Mouse (Mus musculus): ENCODE measurements around the gene Pum1. TPM values are rescaled to one million over a fixed set of nuclear protein-coding genes. Genes with fewer than 3 reads are reported as not detected.

Pum1 gene
- total and polyA plus RNA-seq, 3 experiments: 62.4 to 84.0 (median 73.6) TPM

DNA sequence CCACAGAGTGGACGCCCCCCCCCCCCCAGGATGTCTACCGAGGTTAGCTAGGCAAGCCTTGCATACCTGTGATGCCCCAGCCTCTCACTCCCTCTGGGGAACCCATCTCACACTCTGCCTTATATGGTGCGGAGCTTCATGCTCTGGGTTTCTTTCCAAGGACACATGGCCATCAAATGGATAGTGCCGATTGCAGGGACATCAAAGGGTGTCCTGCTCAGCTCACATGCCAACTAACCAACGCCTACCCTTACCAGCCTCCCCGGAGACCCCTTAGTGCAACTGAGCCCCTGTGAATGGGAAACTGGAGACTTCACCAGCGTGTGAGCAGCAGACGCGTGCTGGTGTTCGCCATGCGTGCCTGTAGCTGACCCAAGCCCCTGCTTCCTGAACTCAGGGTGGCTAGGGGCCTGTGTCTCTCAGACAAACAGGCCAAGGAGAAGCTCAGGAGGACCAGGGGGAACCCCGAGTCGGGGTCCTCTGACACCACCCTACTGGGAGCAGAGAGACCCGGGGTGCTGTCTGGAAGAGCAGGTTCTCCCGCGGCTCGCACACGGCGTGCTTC, 128.8 kb downstream of the Pum1 start:
- peak; percentile 57 for DNase-seq

DNA sequence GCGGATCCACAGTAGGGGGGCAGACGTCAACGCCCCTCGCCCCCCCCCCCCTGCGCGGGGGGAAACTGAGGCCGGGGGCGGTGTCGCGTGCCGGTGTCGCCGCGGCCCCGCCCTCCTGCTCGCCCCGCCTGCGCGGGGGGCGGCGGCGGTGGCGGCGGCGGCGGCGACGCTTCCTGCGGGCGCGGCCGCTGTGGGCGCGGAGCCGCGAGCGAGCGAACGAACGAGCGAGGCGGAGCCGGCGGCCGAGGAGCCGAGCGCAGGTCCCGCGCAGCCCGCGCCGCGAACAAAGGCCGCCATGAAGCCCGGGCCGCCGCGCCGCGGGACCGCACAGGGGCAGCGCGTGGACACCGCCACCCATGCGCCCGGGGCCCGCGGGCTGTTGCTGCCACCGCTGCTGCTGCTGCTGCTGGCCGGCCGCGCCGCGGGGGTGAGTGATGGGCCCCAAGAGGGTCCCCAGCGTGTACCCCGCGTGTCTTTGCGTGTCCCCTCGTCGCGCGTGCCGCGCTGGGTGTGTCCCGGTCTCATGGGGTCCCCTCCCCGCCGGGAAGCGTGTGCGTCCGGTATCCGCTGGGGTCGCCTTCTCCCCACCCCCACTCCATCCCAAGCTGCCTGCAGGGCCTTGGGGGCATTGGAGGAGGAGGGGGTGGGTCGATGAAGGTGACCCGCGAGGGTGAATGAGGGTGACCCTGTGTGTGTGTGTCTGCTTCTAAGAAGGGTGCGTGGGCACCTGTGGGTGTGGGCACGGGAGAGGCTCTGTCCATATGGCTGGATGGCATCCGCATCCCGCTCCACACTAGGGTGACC, 129.5 kb downstream of the Pum1 start, which contains the start of gene Sdc3:
Sdc3 (plus strand) TSS at position 162 of the 804 bp plus-strand sequence.
- peak; percentile 67 for DNase-seq

DNA sequence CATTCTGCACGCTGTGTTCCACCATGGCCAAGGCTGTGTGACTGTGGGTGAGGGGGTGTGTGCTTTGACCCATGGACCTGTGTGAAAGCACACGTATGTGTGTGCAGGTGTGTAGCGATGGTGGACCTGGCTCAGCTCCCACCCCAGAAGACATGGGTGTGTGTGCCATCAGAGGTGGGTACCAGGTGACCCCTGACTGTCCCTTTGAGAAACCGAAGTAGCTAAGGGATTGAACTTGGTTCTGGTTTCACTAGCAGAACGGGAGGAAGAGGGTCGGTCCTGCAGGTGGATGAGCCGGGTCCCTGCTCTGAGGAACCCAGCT, 130.0 kb downstream of the Pum1 start:
- DNase-seq: no peak

DNA sequence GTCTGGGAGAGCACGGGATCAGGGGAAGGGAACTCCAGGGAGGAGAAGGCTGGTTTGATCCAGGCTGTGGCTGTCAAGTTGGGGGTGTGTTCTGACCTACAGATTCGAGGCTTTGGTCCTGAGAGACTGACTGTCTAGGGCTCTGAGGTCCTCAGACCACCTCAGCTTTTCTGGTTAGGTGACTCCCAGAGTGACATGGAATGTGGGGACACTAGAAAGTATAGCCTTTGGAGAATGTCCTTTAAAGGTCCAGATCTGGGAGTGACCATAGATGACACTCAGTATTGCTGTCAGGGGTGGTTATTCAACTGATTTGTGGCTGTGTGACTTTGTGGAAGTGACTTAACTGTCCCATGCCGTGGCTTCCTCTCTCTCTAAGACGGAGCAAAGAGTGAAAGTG, 131.7 kb downstream of the Pum1 start:
- DNase-seq: peak; percentile 75

DNA sequence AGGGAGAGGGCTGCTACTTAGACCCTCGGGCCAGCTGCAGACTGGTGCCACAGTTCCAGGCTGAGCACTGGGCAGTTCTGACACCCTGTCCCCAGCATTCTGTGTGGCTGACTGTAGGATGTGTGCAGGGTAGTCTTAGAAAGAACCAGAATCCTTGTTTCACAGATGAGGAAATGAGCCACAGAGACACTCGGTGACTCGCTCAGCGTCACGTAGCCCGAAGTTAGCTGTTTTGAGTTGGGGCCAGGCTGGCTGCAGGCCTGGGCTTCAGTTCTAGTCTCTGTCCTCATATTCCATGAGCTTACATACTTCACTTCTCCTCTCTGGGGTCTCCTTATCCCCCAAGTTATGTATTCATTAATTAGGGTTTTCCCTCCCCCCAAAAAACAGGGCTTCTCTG, 132.8 kb downstream of the Pum1 start:
- peak; percentile 61 for DNase-seq

DNA sequence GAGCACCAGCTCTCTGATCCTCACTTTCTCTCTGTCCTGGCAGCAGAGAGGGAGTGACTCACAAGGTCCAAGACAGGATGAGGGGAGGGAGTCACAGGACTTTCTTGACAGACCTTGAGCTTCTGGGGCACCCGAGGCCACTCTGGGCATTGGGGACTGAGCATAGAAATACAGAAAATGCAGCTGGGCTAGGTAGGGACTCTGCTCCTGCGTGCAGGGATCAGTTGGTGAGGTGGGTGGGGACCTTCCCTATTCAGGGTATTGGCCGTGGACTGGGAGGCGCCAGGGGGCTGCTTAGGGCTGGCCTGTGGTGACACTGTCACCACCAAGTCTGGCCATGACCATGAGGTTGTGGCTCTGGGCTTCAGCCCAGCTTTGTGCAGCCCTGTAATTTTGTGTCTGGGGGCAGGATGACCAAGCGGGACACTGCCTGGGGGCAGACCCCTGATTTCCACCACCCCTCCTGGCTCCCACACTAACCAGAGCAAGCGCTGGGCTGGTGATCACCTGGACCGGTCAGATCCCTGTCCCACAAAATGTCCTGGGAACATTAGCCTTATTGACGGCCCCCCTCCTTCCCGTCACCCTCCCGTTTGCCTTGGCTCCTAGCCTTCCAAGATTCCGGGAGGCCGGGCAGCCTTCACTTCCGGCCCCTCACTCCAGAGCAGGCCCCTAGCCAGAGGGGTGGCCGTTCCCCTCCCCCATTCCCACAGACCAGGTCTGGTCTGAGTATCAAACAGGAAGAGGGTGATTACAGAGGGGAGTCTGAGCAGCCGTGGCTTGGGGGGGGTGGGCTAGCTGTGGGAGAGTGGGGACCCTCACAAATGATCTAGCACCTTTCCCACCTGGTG, 134.3 kb downstream of the Pum1 start:
- peak; percentile 92 for DNase-seq

DNA sequence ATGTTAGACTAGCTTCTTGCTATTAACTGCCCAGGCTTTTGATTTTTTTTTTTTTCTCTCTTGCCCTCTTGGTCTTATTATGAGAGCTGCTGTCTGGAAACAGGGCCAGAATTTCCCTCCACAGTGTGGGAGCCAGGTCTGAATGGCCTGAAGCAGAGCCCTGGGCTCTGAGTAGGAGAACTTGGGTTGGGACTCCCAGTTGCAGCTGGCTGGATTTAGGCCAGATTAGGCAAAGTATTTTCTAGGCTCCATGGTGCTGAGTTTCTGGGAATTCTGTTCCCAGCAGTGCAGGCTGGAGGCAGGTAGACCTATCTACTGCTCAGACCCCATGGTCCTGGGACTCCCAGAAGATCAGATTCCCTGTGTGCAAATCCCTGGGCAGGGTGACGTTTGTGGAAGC, 135.3 kb downstream of the Pum1 start:
- peak; percentile 44 for DNase-seq

DNA sequence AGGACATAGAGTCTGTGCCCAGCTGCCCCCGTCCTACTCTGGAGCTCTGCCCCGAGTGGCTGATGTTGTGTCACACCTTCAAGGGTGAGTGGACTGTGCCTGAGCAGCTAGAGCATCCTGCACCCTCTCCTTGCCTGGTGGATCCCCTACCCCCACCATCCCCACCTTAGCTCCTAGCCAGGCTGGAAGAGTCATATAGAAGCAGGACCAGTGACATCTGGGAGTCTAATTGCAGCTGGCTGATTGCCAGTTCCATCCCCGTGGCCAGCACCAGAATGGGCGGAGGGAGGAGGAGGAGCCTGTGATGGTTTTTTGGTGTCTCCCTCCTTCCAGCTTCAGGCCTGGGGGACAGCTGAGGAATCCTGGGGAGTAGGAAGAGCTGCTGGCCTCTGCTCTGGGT, 136.0 kb downstream of the Pum1 start:
- DNase-seq: peak; percentile 81

DNA sequence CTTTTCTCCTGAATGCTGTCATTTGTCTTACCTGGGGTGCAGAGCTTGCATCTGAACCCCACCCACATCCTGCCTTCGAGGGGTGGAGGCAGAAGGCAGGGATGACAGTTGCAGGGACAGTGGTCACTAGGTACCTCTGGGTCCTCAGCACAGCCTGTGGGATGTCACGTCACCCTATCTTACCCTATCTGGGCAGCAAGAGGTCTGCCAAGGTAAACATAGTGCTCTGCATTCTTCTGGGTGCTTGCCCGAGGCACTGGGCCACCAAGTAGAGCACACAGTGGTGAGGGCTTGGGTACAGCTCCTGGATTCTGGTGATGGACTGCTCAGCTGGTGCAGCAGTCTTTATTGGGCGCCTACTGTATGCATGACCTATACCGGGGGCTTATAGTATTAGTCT, 136.5 kb downstream of the Pum1 start:
- peak; percentile 67 for DNase-seq

DNA sequence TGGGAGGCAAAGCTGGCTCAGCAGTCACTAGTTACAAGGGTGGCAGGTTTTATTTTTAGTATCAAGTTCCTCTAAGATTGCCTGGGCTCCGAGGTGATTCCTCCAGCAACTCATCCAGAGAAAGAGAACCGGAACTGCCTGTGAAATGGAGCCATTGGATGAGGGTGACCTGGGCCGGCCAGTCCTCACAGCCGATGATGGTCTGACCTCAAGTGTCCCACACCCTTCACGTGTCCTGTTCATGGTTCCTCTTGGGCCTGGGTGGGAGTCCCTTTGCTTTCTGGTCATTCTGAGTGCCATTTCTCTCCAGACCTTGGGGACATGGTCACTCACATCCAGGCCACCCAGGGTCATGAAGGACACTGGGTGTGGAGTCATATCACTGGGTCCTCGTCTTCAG, 137.0 kb downstream of the Pum1 start:
- peak; percentile 51 for DNase-seq

DNA sequence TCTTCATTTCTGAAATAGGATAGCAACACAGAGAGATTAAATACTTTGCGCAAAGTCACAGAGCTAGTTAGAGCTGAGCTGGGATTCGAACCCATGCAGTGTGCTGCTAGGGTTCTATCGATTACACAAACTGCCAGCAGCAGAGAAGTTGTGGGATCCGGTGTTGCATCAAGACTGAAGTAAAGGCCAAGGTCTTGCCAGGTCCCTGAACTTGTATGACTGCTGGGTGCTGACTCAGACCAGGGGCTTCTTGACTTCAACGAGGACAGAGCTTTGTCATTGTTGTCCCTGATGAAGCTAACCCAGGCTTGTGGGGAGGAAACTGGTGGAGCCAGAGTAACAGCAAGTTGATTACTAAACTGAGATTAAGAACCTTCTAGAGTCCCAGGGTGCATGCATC, 138.1 kb downstream of the Pum1 start:
- peak; percentile 89 for DNase-seq

DNA sequence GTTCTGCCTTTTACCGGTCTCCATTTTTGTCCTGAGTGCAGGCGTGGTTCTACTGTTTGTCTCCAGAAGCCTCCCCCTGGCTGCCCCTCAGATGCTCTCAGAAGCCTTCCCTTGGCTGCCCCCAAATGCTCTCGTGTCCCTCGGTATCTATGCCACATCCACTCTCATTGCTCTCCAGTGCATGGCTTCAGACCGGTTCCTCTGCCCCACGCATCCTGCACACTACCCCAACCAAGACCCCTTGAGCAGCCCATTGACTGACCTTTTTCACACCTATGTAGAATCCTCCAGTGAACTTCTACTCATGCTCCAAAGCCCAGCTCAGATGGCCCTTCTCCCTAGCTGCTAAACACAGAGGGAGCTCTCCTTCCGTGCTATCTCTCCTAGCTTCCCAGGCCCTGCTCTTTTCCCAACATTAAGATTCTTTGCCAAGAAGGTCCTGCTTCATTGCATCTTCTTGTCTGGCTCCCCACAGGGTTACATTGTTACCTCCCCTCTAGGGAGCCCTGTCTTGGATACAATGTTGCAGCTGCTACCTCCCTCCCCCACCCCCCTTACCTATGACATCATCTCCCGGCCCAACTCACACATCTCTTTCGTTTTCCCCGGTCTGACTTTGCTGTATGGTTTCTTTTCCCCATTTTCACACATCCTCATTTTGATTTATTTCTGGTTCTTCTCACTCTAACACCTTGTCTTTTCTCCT, 138.7 kb downstream of the Pum1 start:
- peak; percentile 38 for DNase-seq

DNA sequence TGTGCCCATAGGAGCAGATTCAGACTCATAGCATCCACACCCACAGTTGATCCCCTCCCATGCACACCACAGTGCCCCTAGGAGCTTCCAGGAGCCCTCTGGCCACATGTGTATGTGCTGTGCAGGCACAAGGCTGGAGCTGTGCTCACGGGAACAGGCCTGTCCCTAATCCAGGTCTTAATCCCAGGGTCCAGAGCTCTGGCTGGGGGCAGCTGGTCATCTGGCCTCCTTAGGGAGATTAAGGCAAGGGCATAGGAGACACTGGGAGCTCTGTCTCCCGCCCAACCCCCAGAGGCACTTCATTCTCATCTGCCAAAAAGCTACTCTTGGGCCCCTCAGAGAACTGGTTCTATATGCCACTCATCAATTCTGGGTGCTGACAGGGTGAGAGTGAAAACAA, 140.5 kb downstream of the Pum1 start:
- DNase-seq: no peak

DNA sequence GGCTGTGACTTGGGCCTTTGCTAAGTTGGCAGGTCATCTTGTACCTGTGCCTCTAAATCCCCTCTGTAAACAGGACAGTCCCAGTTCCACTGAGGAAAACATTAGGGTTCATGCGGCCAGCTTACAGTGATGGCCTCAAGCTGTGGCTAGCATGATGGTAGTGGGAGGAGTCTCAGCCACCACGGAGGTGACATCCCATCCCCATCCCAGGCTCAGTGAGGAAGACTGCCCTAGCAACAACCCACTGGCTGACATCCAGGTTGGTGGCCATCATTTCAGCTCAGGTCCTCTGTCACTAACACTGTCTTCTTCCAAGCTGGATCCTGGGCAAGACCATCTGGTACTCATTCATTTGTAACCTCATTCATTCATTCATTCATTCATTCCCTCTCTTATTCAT, 141.2 kb downstream of the Pum1 start:
- no peak for DNase-seq

DNA sequence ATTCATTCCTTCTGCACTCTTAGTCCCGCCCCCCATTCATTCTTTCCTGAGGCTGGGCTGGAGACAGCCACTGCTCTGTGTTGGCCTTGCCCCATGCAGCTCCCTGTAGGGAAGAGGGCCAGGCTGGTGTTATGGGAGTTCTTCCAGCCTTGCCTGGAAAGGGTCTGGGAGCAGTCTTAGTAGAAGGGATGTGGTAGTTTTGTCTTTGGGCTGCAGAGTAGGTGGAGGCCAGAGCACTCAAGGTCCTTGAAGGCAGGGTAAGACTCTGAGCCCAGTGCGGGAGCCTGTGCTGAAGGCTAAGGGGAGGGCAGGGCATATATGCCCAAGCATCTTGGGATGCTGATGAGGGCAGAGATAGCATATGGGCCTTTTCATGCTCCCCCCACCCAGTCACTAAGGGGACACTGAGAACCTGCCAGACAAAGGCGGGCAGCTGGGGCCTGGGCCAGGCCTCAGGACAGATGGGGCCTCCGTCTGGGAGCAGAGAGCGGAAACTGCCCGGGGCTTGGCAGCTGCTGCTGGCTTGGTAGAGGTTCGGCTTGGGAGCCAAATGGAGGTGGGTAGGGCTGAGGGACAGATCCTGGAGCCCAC, 141.7 kb downstream of the Pum1 start:
- peak; percentile 73 for DNase-seq

DNA sequence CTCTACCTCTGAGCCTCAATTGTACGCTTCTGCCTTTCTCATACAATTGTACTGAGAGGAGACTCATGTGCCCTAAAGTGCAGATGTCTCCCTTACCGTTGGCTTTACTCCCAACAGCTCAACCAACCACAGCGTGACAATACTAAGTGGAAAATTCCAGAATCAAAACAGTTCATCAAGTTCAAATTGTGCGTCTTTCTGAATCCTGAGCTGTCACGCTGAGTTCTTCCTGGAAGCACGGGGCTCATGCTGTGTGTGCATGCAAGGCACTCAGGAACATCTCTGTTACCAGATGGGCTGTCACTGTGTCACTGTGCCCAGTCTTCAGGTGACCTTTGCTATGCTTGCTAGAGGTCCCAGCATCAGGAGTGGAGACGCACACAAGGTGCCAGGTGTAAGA, 142.6 kb downstream of the Pum1 start:
- DNase-seq: peak; percentile 42

DNA sequence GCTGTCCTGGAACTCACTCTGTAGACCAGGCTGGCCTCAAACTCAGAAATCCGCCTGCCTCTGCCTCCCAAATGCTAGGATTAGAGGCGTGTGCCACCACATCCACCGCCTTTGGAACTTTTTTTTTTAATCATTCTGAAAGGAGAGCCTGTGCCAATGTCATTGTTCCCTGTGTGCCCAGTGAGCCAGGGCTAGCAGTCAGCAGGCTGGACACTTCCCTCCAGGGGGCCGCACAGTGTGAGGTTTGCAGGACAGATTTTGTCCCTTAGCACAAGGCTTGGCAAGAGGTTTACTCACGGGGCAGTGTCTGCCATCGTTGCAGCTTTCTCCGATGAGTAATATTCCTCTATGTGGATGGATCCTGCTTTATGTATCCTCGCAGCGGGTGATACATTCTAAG, 143.6 kb downstream of the Pum1 start:
- DNase-seq: no peak

DNA sequence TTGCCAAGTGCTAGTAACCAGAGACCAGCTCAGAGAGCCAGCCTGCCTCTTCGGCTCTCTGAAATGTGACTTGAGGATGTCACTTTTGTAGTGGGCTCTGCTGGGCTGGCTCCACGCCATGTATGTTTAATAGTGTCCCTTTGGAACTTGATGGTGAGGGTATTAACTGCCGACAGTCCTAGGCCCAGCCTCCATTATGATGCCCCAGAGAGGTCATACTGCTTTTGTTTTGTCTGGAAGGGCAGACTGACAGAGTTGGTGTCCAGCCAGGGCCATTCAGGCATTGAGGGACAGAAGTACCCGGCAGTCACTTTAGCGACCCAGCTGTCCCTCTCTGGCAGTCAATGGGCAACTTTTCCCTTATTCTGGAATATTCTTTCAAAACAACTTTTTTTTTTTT, 146.7 kb downstream of the Pum1 start:
- DNase-seq: no peak

DNA sequence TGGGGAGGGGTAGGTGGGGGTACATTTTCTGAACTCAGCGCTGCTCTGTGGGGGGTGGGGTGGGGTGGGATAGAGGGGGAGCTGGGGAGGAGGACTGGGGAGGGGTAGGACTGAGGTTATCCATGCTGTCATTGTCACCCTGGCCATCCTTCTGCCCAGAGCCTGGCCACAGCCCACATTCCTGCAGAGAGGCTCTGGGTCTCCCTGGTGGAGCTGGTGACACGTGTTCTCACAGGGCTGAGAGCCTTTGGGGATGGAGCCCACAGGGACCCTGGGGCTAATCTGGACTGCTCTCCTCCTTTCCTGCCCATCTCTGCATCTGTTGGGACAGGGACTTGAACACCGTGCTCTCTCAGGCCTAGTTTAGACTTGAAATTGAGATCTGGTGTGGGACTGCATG, 147.7 kb downstream of the Pum1 start:
- DNase-seq: no peak

DNA sequence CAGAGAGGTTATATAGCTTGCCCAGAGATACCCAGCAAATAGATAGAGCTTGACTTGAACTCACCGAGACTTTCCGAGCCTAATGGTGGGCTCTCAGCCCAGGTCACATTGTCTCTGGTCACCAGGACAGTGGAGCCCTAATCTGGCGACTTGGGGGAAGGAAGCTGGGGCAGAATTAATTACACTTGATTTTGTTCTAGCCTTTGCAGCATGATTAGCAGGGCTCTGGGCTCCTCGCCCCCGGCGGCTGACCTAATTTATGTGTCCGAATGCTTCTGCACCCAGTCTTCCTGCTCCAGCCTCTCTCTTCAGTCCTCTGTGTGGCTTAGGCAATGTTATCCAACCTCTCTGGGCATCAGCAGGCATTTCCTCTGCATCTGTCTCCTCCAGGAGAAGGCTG, 148.3 kb downstream of the Pum1 start:
- DNase-seq: no peak

DNA sequence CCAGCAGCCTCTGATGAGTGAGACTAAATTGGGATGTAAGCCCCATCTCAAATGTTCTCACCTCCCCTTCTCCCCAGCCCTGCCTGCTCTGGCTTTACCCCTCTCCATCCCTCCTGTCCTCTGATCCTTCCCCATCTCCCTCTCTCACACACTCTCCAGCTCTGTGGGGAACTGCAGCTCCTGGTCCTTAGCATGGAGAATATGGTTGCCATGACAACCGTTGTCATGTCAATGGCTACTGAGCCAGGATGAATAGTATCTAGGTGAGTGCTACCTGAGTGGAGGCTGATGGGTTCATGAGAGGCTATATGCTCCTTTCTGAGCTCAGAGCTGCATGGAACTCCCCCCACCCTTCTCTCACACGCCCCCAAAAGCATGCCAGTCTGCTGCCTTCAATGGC, 150.8 kb downstream of the Pum1 start:
- DNase-seq: no peak

DNA sequence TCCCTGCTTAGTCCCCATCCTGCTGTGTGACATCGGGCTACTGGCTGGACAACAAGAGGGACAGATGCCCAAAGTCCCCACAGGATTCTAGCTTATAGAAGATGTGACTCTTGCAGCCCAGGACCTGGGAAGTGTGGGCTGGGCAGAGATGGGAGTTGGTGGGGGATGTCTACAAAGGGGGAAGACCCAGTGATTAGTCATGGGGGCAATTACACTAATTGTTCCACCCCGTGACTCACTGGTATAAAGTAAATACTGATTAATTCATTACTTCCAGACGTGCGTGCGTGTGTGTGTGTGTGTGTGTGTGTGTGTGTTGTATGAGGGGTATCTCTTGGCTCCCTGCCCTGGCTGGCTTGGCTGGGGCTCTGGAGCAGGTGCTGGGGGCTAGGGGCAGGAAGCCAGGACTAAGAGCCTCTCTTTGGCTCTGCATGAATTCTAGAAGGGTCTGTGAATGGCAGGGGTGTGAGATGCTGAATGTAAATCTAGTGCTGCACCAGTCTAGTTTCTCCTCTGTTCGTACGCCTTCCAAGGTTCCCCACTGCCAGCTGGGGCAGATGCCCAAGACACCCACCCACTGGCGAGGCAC, 151.7 kb downstream of the Pum1 start:
- no peak for DNase-seq

Measured in adrenal gland, adult 2 months (tissue).